Mouse (Mus musculus) heart, adult 2 months (tissue): ENCODE measurements around the gene Zcchc14. TPM values are rescaled to one million over a fixed set of nuclear protein-coding genes. Genes with fewer than 3 reads are reported as not detected.

Experiments used
- DNase-seq, 2 experiments: peaks; one replicate each; pipeline ENCODE4 v3.0.0; 2021
- H3K27ac ChIP-seq: fragments of 200-600 bp; 2 replicates; pipeline ENCODE4 v1.8.1; 2022
- H3K27me3 ChIP-seq: fragments of 200-500 bp; 2 replicates; pipeline ENCODE4 v1.6.1; 2012; ENCODE audit warnings: mild to moderate bottlenecking, low read length, inconsistent platforms, mixed read lengths; ENCODE audit not compliant: control insufficient read depth, insufficient read depth
- H3K36me3 ChIP-seq: fragments of 200-500 bp; 2 replicates; pipeline ENCODE4 v1.6.1; 2012; ENCODE audit warnings: low read length, inconsistent platforms; ENCODE audit not compliant: control insufficient read depth, insufficient read depth
- H3K4me1 ChIP-seq: fragments of 200-500 bp; 2 replicates; pipeline ENCODE4 v1.6.1; 2011; ENCODE audit warnings: low read length; ENCODE audit not compliant: control insufficient read depth, insufficient read depth
- H3K4me3 ChIP-seq: fragments of 200-600 bp; 2 replicates; pipeline ENCODE4 v1.8.1; 2022
- H3K79me2 ChIP-seq: fragments of 200-500 bp; replicated peaks from 2 replicates; pipeline ENCODE4 v1.6.1; 2012; ENCODE audit warnings: mild to moderate bottlenecking, inconsistent platforms, low read length, moderate library complexity, mixed read lengths; ENCODE audit not compliant: control insufficient read depth, insufficient read depth
- H3K9ac ChIP-seq: fragments of 200-500 bp; 2 replicates; pipeline ENCODE4 v1.6.1; 2012; ENCODE audit warnings: low read depth, mild to moderate bottlenecking, control low read depth, inconsistent platforms, low read length, mixed read lengths
- CTCF ChIP-seq: fragments of 200-600 bp; IDR thresholded peaks from 2 replicates; pipeline ENCODE4 v1.8.1; 2022; ENCODE audit warnings: antibody characterized with exemption, mild to moderate bottlenecking, moderate library complexity
- EP300 ChIP-seq: fragments of 200-500 bp; IDR thresholded peaks from 2 replicates; pipeline ENCODE4 v1.6.1; 2011; ENCODE audit warnings: low read depth, low read length, control low read depth; ENCODE audit not compliant: insufficient read depth
- POLR2A ChIP-seq: fragments of 200-500 bp; IDR thresholded peaks from 2 replicates; pipeline ENCODE4 v1.6.1; 2011; ENCODE audit warnings: mild to moderate bottlenecking, low read depth, low read length, control low read depth; ENCODE audit not compliant: insufficient read depth
- WGBS: fragments of 180-500 bp; shearing (Covaris S2); methylation state at CpG from one replicate; pipeline ENCODE4 v1.1.7; 2018; 5-methylcytosine and 5-hydroxymethylcytosine counted together
- intact Hi-C: fragments of 180-260 bp; cut with DNase I; formaldehyde crosslinking; loops from one replicate; pipeline ENCODE4 v1.15.1; 2025
- long read RNA-seq: library from polyadenylated mRNA; stranded (forward); transcript quantifications from one replicate; pipeline ENCODE4 v2.0.0, GENCODE M21; 2021
- polyA plus RNA-seq: library from polyadenylated mRNA; depleted of rRNA; stranded (reverse); fragments of >200 nt; gene quantifications from 2 replicates; pipeline ENCODE4 v1.2.3, GENCODE M21; 2012; rRNA removed
- total RNA-seq, 2 experiments: library from RNA; stranded (reverse); gene quantifications; 2 replicates each; pipeline ENCODE4 v1.2.3; 2021

The Zcchc14 gene
- 10 to 100 TPM; 28.5 to 30.0 TPM for total RNA-seq
- polyA plus RNA-seq: 17.6 and 22.1 TPM in 2 replicates
- long read RNA-seq, full-length matches to known transcripts: 2 of 20 reads
- long read RNA-seq, partial matches to known transcripts: 10 of 20 reads
- long read RNA-seq, other reads (novel, unspliced or antisense): 8 of 20 reads

- intact Hi-C loops: no loop called here
- under 1% methylated on average over 67 of the region's 67 CpGs for WGBS
- TF ChIP-seq CTCF: no peak
- peak; percentile 65 for TF ChIP-seq POLR2A
Measured at GRCm38 (mm10) chr8:121652774-121653323, at the start of gene Zcchc14. Zcchc14 (minus strand) TSS chr8:121652901.

GRCm38 (mm10) chr8:121699936-121700335 is 47.2 kb upstream of the Zcchc14 start:
- Histone ChIP-seq H3K4me3 (no peak overlapping the region), H3K9ac (no peak overlapping the region), H3K36me3 (no peaks in the 10 kb centered on the region), H3K27ac (no peak overlapping the region), H3K27me3 (no peaks in the 10 kb centered on the region), H3K79me2 (no peaks in the 10 kb centered on the region), H3K4me1 (0 out of 2 replicates have a peak, but pooled peaks cover 1% of the 10 kb centered on the region)
- no peak for TF ChIP-seq POLR2A
- no peak for TF ChIP-seq CTCF
- TF ChIP-seq EP300: no peak
- DNase-seq: no peak
- intact Hi-C loops: no loop called here
- 87% methylated on average over 2 of the region's 2 CpGs for WGBS

More at GRCm38 (mm10) chr8:121652774-121653323, at the start of gene Zcchc14:
- H3K4me3 ChIP-seq: peak within 1 kb of the TSS; percentile 80
- peak within 1 kb of the TSS; percentile 97 for H3K9ac ChIP-seq
- peak within 1 kb of the TSS; percentile 94 for H3K27ac ChIP-seq
- peaks cover 14% of the 10 kb centered on the region for H3K79me2 ChIP-seq
- H3K4me1 ChIP-seq: peaks cover 26% of the 10 kb centered on the region
- no peaks in the 10 kb centered on the region for H3K27me3 ChIP-seq
- DNase-seq: peak; percentile 96 to 99
- H3K36me3 ChIP-seq: no peaks in the 10 kb centered on the region; the same call in 1 of the 2 replicates

GRCm38 (mm10) chr8:121698615-121699101 is 46.0 kb upstream of the Zcchc14 start:
- no peak overlapping the region for H3K9ac ChIP-seq
- H3K79me2 ChIP-seq: no peaks in the 10 kb centered on the region
- intact Hi-C loops: no loop called here
- H3K4me3 ChIP-seq: no peak overlapping the region
- no peak for DNase-seq
- TF ChIP-seq CTCF: no peak
- no peak for TF ChIP-seq POLR2A
- TF ChIP-seq EP300: no peak
- H3K27me3 ChIP-seq: no peaks in the 10 kb centered on the region
- H3K27ac ChIP-seq: no peak overlapping the region
- H3K36me3 ChIP-seq: no peaks in the 10 kb centered on the region
- 15% methylated on average over 9 of the region's 9 CpGs for whole genome bisulfite sequencing
- H3K4me1 ChIP-seq: 0 out of 2 replicates have a peak, but pooled peaks cover 1% of the 10 kb centered on the region

- 0 out of 2 replicates have a peak, but pooled peaks cover 1% of the 10 kb centered on the region for H3K4me1 ChIP-seq
- H3K27me3 ChIP-seq: no peaks in the 10 kb centered on the region
- TF ChIP-seq EP300: no peak
- H3K9ac ChIP-seq: no peak overlapping the region
- no peak for DNase-seq
- no peak overlapping the region for H3K4me3 ChIP-seq
- H3K36me3 ChIP-seq: no peaks in the 10 kb centered on the region
- intact Hi-C loops: no loop called here
- no peak overlapping the region for H3K27ac ChIP-seq
- 7% methylated on average over 17 of the region's 17 CpGs for WGBS
- H3K79me2 ChIP-seq: no peaks in the 10 kb centered on the region
Measured at GRCm38 (mm10) chr8:121697735-121698614, 45.3 kb upstream of the Zcchc14 start.

GRCm38 (mm10) chr8:121695585-121696184 is 43.0 kb upstream of the Zcchc14 start:
- intact Hi-C loops: no loop called here
- peak overlapping the region; percentile 41; the same call in 1 of the 2 replicates for H3K27ac ChIP-seq
- 37% methylated on average over 6 of the region's 6 CpGs for WGBS
- no peaks in the 10 kb centered on the region for H3K36me3 ChIP-seq
- DNase-seq: peak; percentile 68 to 87
- H3K9ac ChIP-seq: no peak overlapping the region
- no peaks in the 10 kb centered on the region for H3K27me3 ChIP-seq
- H3K4me1 ChIP-seq: 0 out of 2 replicates have a peak, but pooled peaks cover 1% of the 10 kb centered on the region
- no peaks in the 10 kb centered on the region for H3K79me2 ChIP-seq
- no peak overlapping the region for H3K4me3 ChIP-seq
- TF ChIP-seq EP300 (peak; percentile 48; the same call in 1 of the 2 replicates), CTCF (no peak)
